Mouse (Mus musculus): Measurements from ENCODE around the gene Acta1.

Gene Acta1

GRCm38 (mm10) chr8:123844341-123844740 is 50.2 kb downstream of the Acta1 start:
- in situ Hi-C loops (cut with MboI): no loop called here

GRCm38 (mm10) chr8:123842086-123842485 is 52.5 kb downstream of the Acta1 start:
- in situ Hi-C loops (cut with MboI): no loop called here

Data from mature B cell (primary cell).